Mouse (Mus musculus): Measurements from ENCODE around the gene Tcf23.
"Not testable (repeated sequence)": the region's sequence is repeated elsewhere in the genome, so short reads cannot be mapped to it uniquely, and the experiment has no call there.

Tcf23 gene

DNA sequence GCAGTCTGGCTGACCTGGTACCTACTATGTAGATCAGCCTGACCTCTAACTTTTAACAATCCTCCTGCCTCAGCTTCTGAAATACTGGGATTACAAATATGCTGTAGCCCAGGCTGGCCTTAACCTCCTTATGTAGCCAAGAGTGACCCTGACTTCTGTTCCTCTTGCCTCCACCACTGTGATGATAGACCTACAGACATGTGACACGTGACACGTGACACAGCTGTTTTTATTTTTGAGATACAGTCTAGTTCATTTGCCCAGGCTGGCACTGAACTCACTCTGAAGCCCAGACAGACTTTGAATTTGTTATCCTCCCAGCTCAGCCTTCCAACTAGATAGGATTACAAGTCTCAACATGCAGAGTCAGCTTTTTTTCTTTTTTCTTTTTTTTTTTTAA, 32.5 kb downstream of the Tcf23 start:
- no peak for DNase-seq

DNA sequence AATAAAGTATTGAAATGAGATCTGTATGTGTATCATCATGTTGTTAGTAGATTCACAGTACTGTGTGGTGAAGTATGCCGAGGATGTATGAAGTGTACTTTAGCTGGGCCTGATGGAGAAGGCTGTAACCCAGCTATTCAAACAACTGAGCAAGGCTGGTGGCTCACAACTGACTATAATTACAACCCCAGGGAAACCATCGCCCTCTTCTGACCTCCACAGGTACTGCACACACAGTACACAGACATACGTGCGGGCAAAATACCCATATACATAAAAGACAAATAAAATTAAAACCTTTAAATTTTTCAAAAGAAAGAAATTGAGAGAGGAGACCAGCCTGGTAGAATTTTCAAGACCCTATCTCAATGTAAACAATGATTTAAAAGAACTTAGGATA, 33.1 kb downstream of the Tcf23 start:
- DNase-seq, result no peak

GRCm38 (mm10) chr5:31004184-31004583, 35.7 kb downstream of the Tcf23 start:
- peak; percentile 99 for DNase-seq

- no peak for DNase-seq
Observed at GRCm38 (mm10) chr5:31012737-31013136, 44.3 kb downstream of the Tcf23 start.

GRCm38 (mm10) chr5:31015913-31016312, 47.5 kb downstream of the Tcf23 start:
- no peak for DNase-seq

DNA sequence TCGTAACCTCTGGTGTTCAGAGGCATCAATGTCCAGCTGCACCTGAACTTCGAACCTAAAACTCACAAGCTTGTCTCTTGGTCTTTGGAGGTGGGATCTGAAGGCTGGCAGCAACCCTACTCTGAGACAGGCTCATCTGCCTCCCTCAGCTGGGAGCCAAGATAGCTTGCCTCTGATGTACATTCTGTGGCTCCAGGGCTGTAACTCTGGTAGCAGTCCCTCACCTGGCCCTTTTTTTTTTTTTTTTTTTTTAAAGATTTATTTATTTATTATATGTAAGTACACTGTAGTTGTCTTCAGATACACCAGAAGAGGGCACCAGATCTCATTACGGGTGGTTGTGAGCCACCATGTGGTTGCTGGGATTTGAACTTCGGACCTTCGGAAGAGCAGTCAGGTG, 53.3 kb downstream of the Tcf23 start:
- not testable (repeated sequence) for DNase-seq

DNA sequence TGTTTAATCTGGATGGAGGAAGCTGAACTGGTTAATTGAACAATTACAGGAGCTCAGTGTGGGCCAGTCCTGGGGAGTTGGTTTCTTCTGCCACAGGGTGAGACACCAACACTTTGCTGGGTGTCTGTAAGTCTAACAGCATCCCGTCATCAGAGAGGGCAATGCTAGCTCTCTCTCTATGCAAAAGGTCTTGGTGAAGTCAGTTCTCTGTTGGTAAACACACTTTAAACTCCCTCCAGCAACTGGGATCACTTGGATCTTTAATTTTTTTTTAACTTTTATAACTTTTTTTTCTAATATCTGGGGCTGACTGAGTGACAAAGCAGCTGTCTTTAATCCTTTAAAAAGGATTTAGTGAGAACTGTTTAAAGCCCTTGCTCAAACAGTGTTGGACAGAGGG, 54.2 kb downstream of the Tcf23 start:
- DNase-seq, result no peak

DNA sequence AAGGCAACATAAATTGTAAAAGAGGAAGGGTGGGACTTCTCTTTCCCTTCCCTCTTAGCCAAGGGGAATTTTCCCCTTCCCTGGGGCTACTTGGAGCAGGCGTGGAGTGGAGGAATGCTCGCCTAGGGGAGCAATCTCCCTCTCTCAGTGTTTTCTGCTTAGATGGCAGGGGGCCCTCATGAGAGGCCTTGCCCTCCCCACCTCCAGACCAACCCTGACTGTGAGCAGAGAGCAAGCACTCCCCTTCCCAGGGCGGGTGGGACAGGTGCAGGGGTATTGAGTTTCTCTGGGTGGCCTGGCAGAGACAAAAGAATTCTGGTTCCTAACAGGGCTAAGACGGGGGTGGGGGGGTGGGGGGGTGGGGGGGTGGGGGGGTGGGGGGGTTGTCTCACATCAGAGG, 54.8 kb downstream of the Tcf23 start:
- no peak for DNase-seq

- no peak for DNase-seq
Observed at GRCm38 (mm10) chr5:31024641-31025040, 56.2 kb downstream of the Tcf23 start.
